Mouse (Mus musculus) myocyte (in vitro differentiated cells): ENCODE data around the gene Scn1b.

Experiments
- CEBPB ChIP-seq: IDR thresholded peaks from 2 replicates; pipeline ENCODE4 v1.6.1; 2011; ENCODE audit warnings: mild to moderate bottlenecking, moderate library complexity; ENCODE audit not compliant: poor library complexity, insufficient read depth, severe bottlenecking
- E2F4 ChIP-seq: IDR thresholded peaks from one replicate; pipeline ENCODE4 v1.6.1; 2011; ENCODE audit warnings: mild to moderate bottlenecking, control low read depth, moderate library complexity; ENCODE audit not compliant: insufficient read depth
- MAX ChIP-seq: IDR thresholded peaks from one replicate; pipeline ENCODE4 v1.6.1; 2011; ENCODE audit warnings: low read depth, mild to moderate bottlenecking, control low read depth
- MYOD1 ChIP-seq, 3 experiments: IDR thresholded peaks; one replicate each; pipeline ENCODE4 v1.6.1; 2011; ENCODE audit warnings: control low read depth in 2 of 3, low read depth in 2 of 3, mild to moderate bottlenecking in 2 of 3, moderate library complexity in 1 of 3; ENCODE audit not compliant: insufficient read length in 2 of 3, control insufficient read depth in 1 of 3
- MYOG ChIP-seq, 3 experiments: IDR thresholded peaks; one replicate each; pipeline ENCODE4 v1.6.1; 2011; ENCODE audit warnings: control low read depth in 2 of 3, low read depth in 2 of 3, mild to moderate bottlenecking in 2 of 3; ENCODE audit not compliant: insufficient read length in 2 of 3, control insufficient read depth in 1 of 3, insufficient read depth in 1 of 3
- POLR2A ChIP-seq: IDR thresholded peaks from one replicate; pipeline ENCODE4 v1.6.1; 2011; ENCODE audit warnings: low read depth, mild to moderate bottlenecking, control low read depth, moderate library complexity; ENCODE audit not compliant: insufficient read length
- POLR2AphosphoS2 ChIP-seq: IDR thresholded peaks from one replicate; pipeline ENCODE4 v1.6.1; 2011; ENCODE audit warnings: low read depth, control low read depth; ENCODE audit not compliant: insufficient read length
- SRF ChIP-seq: IDR thresholded peaks from one replicate; pipeline ENCODE4 v1.6.1; 2011; ENCODE audit warnings: low read depth; ENCODE audit not compliant: control insufficient read depth, insufficient read length
- TCF12 ChIP-seq: IDR thresholded peaks from one replicate; pipeline ENCODE4 v1.6.1; 2011; ENCODE audit warnings: mild to moderate bottlenecking, control low read depth; ENCODE audit not compliant: poor library complexity, insufficient read depth, severe bottlenecking
- TCF3 ChIP-seq: IDR thresholded peaks from one replicate; pipeline ENCODE4 v1.6.1; 2011; ENCODE audit warnings: low read depth, control low read depth; ENCODE audit not compliant: insufficient read length
- USF1 ChIP-seq: IDR thresholded peaks from one replicate; pipeline ENCODE4 v1.6.1; 2011; ENCODE audit warnings: low read depth, mild to moderate bottlenecking, control low read depth, moderate library complexity

GRCm38 (mm10) chr7:31118486-31118885, 8.3 kb downstream of the Scn1b start:
- TF ChIP-seq USF1 (no peak), TCF12 (no peak), MAX (no peak), POLR2A (no peak), MYOG (IDR thresholded peaks at IDR 0.05; ENCODE audit: control insufficient read depth in 1 of 3, insufficient read depth in 1 of 3, insufficient read length in 2 of 3, low read depth in 2 of 3) (no peak), POLR2AphosphoS2 (no peak), SRF (no peak), CEBPB (no peak), MYOD1 (IDR thresholded peaks at IDR 0.05; ENCODE audit: control insufficient read depth in 1 of 3, insufficient read length in 2 of 3, low read depth in 2 of 3) (no peak), E2F4 (no peak), TCF3 (no peak)
